Mouse (Mus musculus) forebrain, embryonic 16.5 days (tissue): ENCODE measurements at regions not wholly inside any gene's neighbourhood (a gene's known extent, or its start where the extent isn't known, plus 50 kb on each side); places are given as distances from the start of the nearest gene placed in this dataset.

Source experiments
- ATAC-seq: fragments of 200-750 bp; cut with Nextera tagmentation; 2 replicates; pipeline ENCODE4 v1.8.0; 2017; ENCODE audit warnings: mild to moderate bottlenecking, moderate library complexity
- H3K27ac ChIP-seq: fragments of 300-500 bp; sonication (generic); 2 replicates; pipeline ENCODE4 v1.5.1; 2014; ENCODE audit warnings: low read length, control low read depth
- H3K27me3 ChIP-seq: fragments of 300-500 bp; sonication (generic); replicated peaks from 2 replicates; pipeline ENCODE4 v1.6.1; 2014; ENCODE audit warnings: low read length; ENCODE audit not compliant: control insufficient read depth, insufficient read depth
- H3K36me3 ChIP-seq: fragments of 300-500 bp; sonication (generic); 2 replicates; pipeline ENCODE4 v1.6.1; 2014; ENCODE audit not compliant: control insufficient read depth, insufficient read depth
- H3K4me1 ChIP-seq: fragments of 300-500 bp; sonication (generic); replicated peaks from 2 replicates; pipeline ENCODE4 v1.6.1; 2014; ENCODE audit warnings: low read length; ENCODE audit not compliant: control insufficient read depth, insufficient read depth
- H3K4me2 ChIP-seq: fragments of 300-500 bp; sonication (generic); 2 replicates; pipeline ENCODE4 v1.6.1; 2014; ENCODE audit warnings: mild to moderate bottlenecking, low read length, control low read depth
- H3K4me3 ChIP-seq: fragments of 300-500 bp; sonication (generic); replicated peaks from 2 replicates; pipeline ENCODE4 v1.5.1; 2014; ENCODE audit warnings: mild to moderate bottlenecking, low read length, control low read depth
- H3K9ac ChIP-seq: fragments of 300-500 bp; sonication (generic); replicated peaks from 2 replicates; pipeline ENCODE4 v1.6.1; 2014; ENCODE audit warnings: low read depth, low read length, control low read depth
- H3K9me3 ChIP-seq: fragments of 300-500 bp; sonication (generic); 2 replicates; pipeline ENCODE4 v1.6.1; 2016; ENCODE audit warnings: low read length; ENCODE audit not compliant: control insufficient read depth
- WGBS: fragments of 180-500 bp; shearing (Covaris S2); extraction: QIAGEN DNeasy Blood & Tissue Kit; methylation state at CpG from one replicate; pipeline ENCODE4 v1.1.7; 2014; 5-methylcytosine and 5-hydroxymethylcytosine counted together

GRCm38 (mm10) chr5:43137777-43138176 lies 95.2 kb upstream of the Cpeb2 start:
- H3K36me3 ChIP-seq: no peaks in the 10 kb centered on the region
- H3K9ac ChIP-seq: no peak overlapping the region
- H3K4me2 ChIP-seq: no peak overlapping the region
- no peaks in the 10 kb centered on the region for H3K27me3 ChIP-seq
- no peaks in the 10 kb centered on the region for H3K4me1 ChIP-seq
- ATAC-seq: no peak
- 84% methylated on average over 5 of the region's 5 CpGs for WGBS
- no peak overlapping the region for H3K4me3 ChIP-seq
- no peaks in the 10 kb centered on the region for H3K9me3 ChIP-seq
- no peak overlapping the region for H3K27ac ChIP-seq

- Histone ChIP-seq H3K27ac (no peak overlapping the region), H3K9me3 (no peaks in the 10 kb centered on the region), H3K4me2 (no peak overlapping the region), H3K9ac (no peak overlapping the region), H3K4me1 (no peaks in the 10 kb centered on the region), H3K36me3 (no peaks in the 10 kb centered on the region), H3K27me3 (no peaks in the 10 kb centered on the region), H3K4me3 (no peak overlapping the region)
- 94% methylated on average over 4 of the region's 4 CpGs for WGBS
- ATAC-seq: no peak
Observed at GRCm38 (mm10) chr5:43138931-43139486, 94.0 kb upstream of the Cpeb2 start.

- no peak for ATAC-seq
- H3K36me3 ChIP-seq: no peaks in the 10 kb centered on the region
- no peaks in the 10 kb centered on the region for H3K9me3 ChIP-seq
- no peak overlapping the region for H3K4me3 ChIP-seq
- WGBS: 81% methylated on average over 1 of the region's 1 CpGs
- H3K27ac ChIP-seq: no peak overlapping the region
- H3K4me1 ChIP-seq: no peaks in the 10 kb centered on the region
- no peak overlapping the region for H3K9ac ChIP-seq
- no peaks in the 10 kb centered on the region for H3K27me3 ChIP-seq
- no peak overlapping the region for H3K4me2 ChIP-seq
Observed at GRCm38 (mm10) chr5:43139813-43140212, 93.2 kb upstream of the Cpeb2 start.

GRCm38 (mm10) chr5:43145939-43146338 lies 87.0 kb upstream of the Cpeb2 start:
- 83% methylated on average over 6 of the region's 6 CpGs for WGBS
- Histone ChIP-seq H3K27ac (no peak overlapping the region), H3K9me3 (no peaks in the 10 kb centered on the region), H3K36me3 (no peaks in the 10 kb centered on the region), H3K9ac (no peak overlapping the region), H3K4me1 (peaks cover 5% of the 10 kb centered on the region), H3K4me2 (no peak overlapping the region), H3K4me3 (no peak overlapping the region), H3K27me3 (no peaks in the 10 kb centered on the region)
- no peak for ATAC-seq

- WGBS: 89% methylated on average over 2 of the region's 2 CpGs
- no peak for ATAC-seq
- H3K4me2 ChIP-seq: no peak overlapping the region
- no peak overlapping the region for H3K9ac ChIP-seq
- H3K9me3 ChIP-seq: no peaks in the 10 kb centered on the region
- no peaks in the 10 kb centered on the region for H3K27me3 ChIP-seq
- peaks cover 5% of the 10 kb centered on the region for H3K4me1 ChIP-seq
- H3K27ac ChIP-seq: no peak overlapping the region
- H3K36me3 ChIP-seq: no peaks in the 10 kb centered on the region
- no peak overlapping the region for H3K4me3 ChIP-seq
Observed at GRCm38 (mm10) chr5:43146928-43147327, 86.0 kb upstream of the Cpeb2 start.

- Histone ChIP-seq H3K4me3 (no peak overlapping the region), H3K9me3 (no peaks in the 10 kb centered on the region), H3K9ac (no peak overlapping the region), H3K27me3 (no peaks in the 10 kb centered on the region), H3K36me3 (no peaks in the 10 kb centered on the region), H3K4me1 (peaks cover 5% of the 10 kb centered on the region), H3K4me2 (no peak overlapping the region), H3K27ac (no peak overlapping the region)
- peak; percentile 70 for ATAC-seq
- 62% methylated on average over 9 of the region's 9 CpGs for WGBS
Observed at GRCm38 (mm10) chr5:43148486-43148885, 84.5 kb upstream of the Cpeb2 start.

- H3K36me3 ChIP-seq: no peaks in the 10 kb centered on the region
- WGBS: 51% methylated on average over 4 of the region's 4 CpGs
- no peak overlapping the region for H3K4me2 ChIP-seq
- H3K27me3 ChIP-seq: no peaks in the 10 kb centered on the region
- no peak overlapping the region for H3K27ac ChIP-seq
- H3K4me3 ChIP-seq: no peak overlapping the region
- ATAC-seq: no peak
- H3K9me3 ChIP-seq: no peaks in the 10 kb centered on the region
- no peak overlapping the region for H3K9ac ChIP-seq
- peaks cover 5% of the 10 kb centered on the region for H3K4me1 ChIP-seq
Observed at GRCm38 (mm10) chr5:43149559-43149958, 83.4 kb upstream of the Cpeb2 start.

- 80% methylated on average over 3 of the region's 3 CpGs for WGBS
- Histone ChIP-seq H3K27me3 (no peaks in the 10 kb centered on the region), H3K9ac (no peak overlapping the region), H3K4me2 (no peak overlapping the region), H3K4me3 (no peak overlapping the region), H3K36me3 (no peaks in the 10 kb centered on the region), H3K9me3 (no peaks in the 10 kb centered on the region), H3K4me1 (peaks cover 5% of the 10 kb centered on the region), H3K27ac (no peak overlapping the region)
- no peak for ATAC-seq
Observed at GRCm38 (mm10) chr5:43151099-43151774, 81.7 kb upstream of the Cpeb2 start.

- Histone ChIP-seq H3K9me3 (no peaks in the 10 kb centered on the region), H3K4me2 (no peak overlapping the region), H3K4me1 (peaks cover 5% of the 10 kb centered on the region), H3K36me3 (no peaks in the 10 kb centered on the region), H3K27me3 (no peaks in the 10 kb centered on the region), H3K4me3 (no peak overlapping the region), H3K9ac (no peak overlapping the region), H3K27ac (no peak overlapping the region)
- peak; percentile 57; the same call in 1 of the 2 replicates for ATAC-seq
- WGBS: 18% methylated on average over 8 of the region's 8 CpGs
Observed at GRCm38 (mm10) chr5:43152119-43152611, 80.8 kb upstream of the Cpeb2 start.
